In the genomic region with DNA sequence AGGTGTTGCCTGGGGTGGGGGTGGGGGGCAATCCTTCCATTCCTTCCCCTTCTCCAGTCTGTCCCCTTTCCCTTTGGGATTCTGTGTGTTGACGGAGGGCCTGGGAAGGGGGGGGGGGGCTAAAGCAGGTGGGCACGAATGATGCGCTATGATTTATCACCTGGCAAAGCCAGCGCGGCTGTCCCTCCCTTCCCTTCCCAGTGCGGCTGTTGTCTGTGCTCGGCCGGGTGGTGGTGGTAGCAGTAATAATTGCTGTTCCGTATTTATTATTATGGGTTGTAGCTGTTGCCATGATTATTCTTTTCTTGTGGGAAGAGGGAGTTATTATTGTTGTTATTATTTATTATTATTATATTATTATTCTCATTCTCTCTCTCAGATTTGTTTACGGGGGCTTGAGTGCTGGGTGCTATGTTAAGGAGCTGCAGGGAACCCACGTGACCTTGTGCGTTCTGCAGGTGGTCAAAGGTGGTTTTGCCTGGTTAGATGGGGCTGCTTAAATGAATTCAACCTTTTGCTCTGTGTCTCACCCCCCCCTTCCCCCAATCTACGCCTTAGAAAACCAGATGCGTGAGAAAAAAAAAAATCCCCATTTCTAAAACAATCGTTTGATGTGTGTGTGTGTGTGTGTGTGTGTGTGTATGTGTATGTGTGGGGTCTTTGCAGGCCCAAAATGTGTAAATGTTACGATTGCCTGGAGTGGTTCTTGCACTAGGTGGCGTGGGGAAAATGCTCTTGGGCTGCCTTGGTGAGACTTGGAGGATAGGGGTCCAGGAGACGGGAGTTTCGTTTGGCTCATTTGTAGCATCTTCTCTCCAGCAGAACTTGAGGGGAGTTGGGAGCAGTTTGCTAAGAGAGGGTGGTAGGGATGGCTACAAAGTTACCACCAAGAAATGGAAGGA, we compare ENCODE assay signal across 1 mouse cellular context.
TF ChIP-seq lines count a peak whose summit lies in the region.

No protein-coding gene starts in this region.

TF ChIP-seq in CH12.LX, 34 proteins besides CTCF, POLR2A, EP300 and RAD21 (continued from another document):
- TF ChIP-seq MAX (IDR thresholded peaks at IDR 0.05; ENCODE audit: low read length) (peak; percentile 50; the same call in 1 of the 2 replicates), USF1 (IDR thresholded peaks at IDR 0.05; ENCODE audit: low read depth, low read length) (peak; percentile 64), IRF4 (IDR thresholded peaks at IDR 0.05; ENCODE audit: low read depth, low read length) (no peak), USF2 (conservative IDR thresholded peaks at IDR 0.05; ENCODE audit: low read depth, low read length) (peak; percentile 51; the same call in 1 of the 2 replicates), BHLHE40 (IDR thresholded peaks at IDR 0.05; ENCODE audit: low read depth, low read length) (peak; percentile 53), ZNF384 (IDR thresholded peaks at IDR 0.05; ENCODE audit: low read depth, low read length) (peak; percentile 44), ETS1 (conservative IDR thresholded peaks at IDR 0.05; ENCODE audit: low read depth, low read length) (no peak), SIN3A (IDR thresholded peaks at IDR 0.05; ENCODE audit: low read length) (peak; percentile 43; the same call in 1 of the 2 replicates), CHD1 (IDR thresholded peaks at IDR 0.05; ENCODE audit: low read depth, low read length) (0 out of 2 replicates have a peak, but pooled peaks have one; percentile 53), MAZ (IDR thresholded peaks at IDR 0.05; ENCODE audit: low read depth, low read length) (no peak; the same call in 1 of the 2 replicates), TCF12 (IDR thresholded peaks at IDR 0.05; ENCODE audit: low read depth, low read length) (0 out of 2 replicates have a peak, but pooled peaks have one; percentile 55)
